Mouse (Mus musculus) stomach, embryonic 14.5 days (tissue): ENCODE measurements at regions not wholly inside any gene's neighbourhood (a gene's known extent, or its start where the extent isn't known, plus 50 kb on each side); places are given as distances from the start of the nearest gene placed in this dataset.
A peak's percentile ranks its signal among the peaks of the same experiment; 100 is the strongest.

Experiments used
- ATAC-seq: fragments of 200-750 bp; cut with Nextera tagmentation; 2 replicates; pipeline ENCODE4 v1.8.0; 2017; ENCODE audit warnings: low read depth, moderate TSS enrichment; ENCODE audit not compliant: insufficient number of reproducible peaks, insufficient read depth, low FRiP score
- H3K27ac ChIP-seq: fragments of 300-500 bp; sonication (generic); 2 replicates; pipeline ENCODE4 v1.5.1; 2014; ENCODE audit warnings: mild to moderate bottlenecking, low read length, moderate library complexity, mixed read lengths
- H3K27me3 ChIP-seq: fragments of 300-500 bp; sonication (generic); 2 replicates; pipeline ENCODE4 v1.6.1; 2014; ENCODE audit warnings: low read length, control low read depth, mixed read lengths; ENCODE audit not compliant: control insufficient read depth, insufficient read depth
- H3K36me3 ChIP-seq: fragments of 300-500 bp; sonication (generic); 2 replicates; pipeline ENCODE4 v1.6.1; 2014; ENCODE audit warnings: mild to moderate bottlenecking, control low read depth, low read length, moderate library complexity, mixed read lengths; ENCODE audit not compliant: control insufficient read depth, insufficient read depth
- H3K4me1 ChIP-seq: fragments of 300-500 bp; sonication (generic); 2 replicates; pipeline ENCODE4 v1.6.1; 2014; ENCODE audit warnings: low read length, control low read depth, mixed read lengths; ENCODE audit not compliant: control insufficient read depth, insufficient read depth
- H3K4me2 ChIP-seq: fragments of 300-500 bp; sonication (generic); replicated peaks from 2 replicates; pipeline ENCODE4 v1.6.1; 2014; ENCODE audit warnings: low read depth, low read length, control low read depth
- H3K4me3 ChIP-seq: fragments of 300-500 bp; sonication (generic); 2 replicates; pipeline ENCODE4 v1.5.1; 2014; ENCODE audit warnings: low read depth, low read length, control low read depth
- H3K9ac ChIP-seq: fragments of 300-500 bp; sonication (generic); replicated peaks from 2 replicates; pipeline ENCODE4 v1.6.1; 2014; ENCODE audit warnings: low read depth, mild to moderate bottlenecking, control low read depth, low read length, moderate library complexity, mixed read lengths
- H3K9me3 ChIP-seq: fragments of 300-500 bp; sonication (generic); 2 replicates; pipeline ENCODE4 v1.6.1; 2016; ENCODE audit warnings: low read depth, low read length, control low read depth; ENCODE audit not compliant: control insufficient read depth
- WGBS: fragments of 180-500 bp; shearing (Covaris S2); extraction: QIAGEN DNeasy Blood & Tissue Kit; methylation state at CpG from one replicate; pipeline ENCODE4 v1.1.7; 2014; 5-methylcytosine and 5-hydroxymethylcytosine counted together

GRCm38 (mm10) chr19:25856344-25856743 is 184.1 kb downstream of the Dmrt2 start:
- WGBS, result 27% methylated on average over 4 of the region's 4 CpGs
- no peak overlapping the region for H3K9ac ChIP-seq
- no peaks in the 10 kb centered on the region for H3K9me3 ChIP-seq
- no peaks in the 10 kb centered on the region for H3K27me3 ChIP-seq
- peak; percentile 87 for ATAC-seq
- H3K4me1 ChIP-seq, result 0 out of 2 replicates have a peak, but pooled peaks cover 2% of the 10 kb centered on the region
- no peak overlapping the region for H3K4me3 ChIP-seq
- H3K4me2 ChIP-seq, result no peak overlapping the region
- H3K36me3 ChIP-seq, result no peaks in the 10 kb centered on the region
- H3K27ac ChIP-seq, result peak overlapping the region; percentile 77

- Histone ChIP-seq H3K27ac (no peak overlapping the region), H3K4me3 (no peak overlapping the region), H3K9ac (no peak overlapping the region), H3K27me3 (no peaks in the 10 kb centered on the region), H3K4me2 (no peak overlapping the region), H3K9me3 (no peaks in the 10 kb centered on the region), H3K36me3 (no peaks in the 10 kb centered on the region), H3K4me1 (no peaks in the 10 kb centered on the region)
- WGBS, result 50% methylated on average over 1 of the region's 1 CpGs
- no peak for ATAC-seq
Measured at GRCm38 (mm10) chr19:25863312-25863711, 191.1 kb downstream of the Dmrt2 start.

- ATAC-seq, result no peak
- H3K9me3 ChIP-seq, result no peaks in the 10 kb centered on the region
- H3K4me2 ChIP-seq, result no peak overlapping the region
- H3K4me1 ChIP-seq, result 0 out of 2 replicates have a peak, but pooled peaks cover 2% of the 10 kb centered on the region
- H3K27me3 ChIP-seq, result no peaks in the 10 kb centered on the region
- 91% methylated on average over 4 of the region's 4 CpGs for WGBS
- no peak overlapping the region for H3K9ac ChIP-seq
- no peak overlapping the region for H3K27ac ChIP-seq
- H3K4me3 ChIP-seq, result no peak overlapping the region
- H3K36me3 ChIP-seq, result no peaks in the 10 kb centered on the region
Measured at GRCm38 (mm10) chr19:25906721-25907120, 234.5 kb downstream of the Dmrt2 start.

- Histone ChIP-seq H3K4me2 (no peak overlapping the region), H3K4me1 (peaks cover 14% of the 10 kb centered on the region), H3K9me3 (no peaks in the 10 kb centered on the region), H3K27me3 (no peaks in the 10 kb centered on the region), H3K9ac (no peak overlapping the region), H3K4me3 (no peak overlapping the region), H3K27ac (no peak overlapping the region), H3K36me3 (no peaks in the 10 kb centered on the region)
- ATAC-seq, result no peak
Measured at GRCm38 (mm10) chr19:25922052-25922451, 249.8 kb downstream of the Dmrt2 start.

GRCm38 (mm10) chr19:25922806-25923205 is 250.6 kb downstream of the Dmrt2 start:
- no peak overlapping the region for H3K9ac ChIP-seq
- H3K27ac ChIP-seq, result no peak overlapping the region
- no peak for ATAC-seq
- 71% methylated on average over 1 of the region's 1 CpGs for WGBS
- H3K9me3 ChIP-seq, result no peaks in the 10 kb centered on the region
- H3K4me2 ChIP-seq, result no peak overlapping the region
- no peaks in the 10 kb centered on the region for H3K36me3 ChIP-seq
- H3K4me3 ChIP-seq, result no peak overlapping the region
- H3K4me1 ChIP-seq, result peaks cover 19% of the 10 kb centered on the region
- H3K27me3 ChIP-seq, result no peaks in the 10 kb centered on the region

- no peak overlapping the region for H3K4me3 ChIP-seq
Measured at GRCm38 (mm10) chr19:25923727-25924384, 251.6 kb downstream of the Dmrt2 start.

GRCm38 (mm10) chr19:25924385-25924769 is 252.2 kb downstream of the Dmrt2 start:
- 28% methylated on average over 5 of the region's 5 CpGs for WGBS
- no peak overlapping the region for H3K9ac ChIP-seq
- ATAC-seq, result no peak

More at GRCm38 (mm10) chr19:25923727-25924384, 251.6 kb downstream of the Dmrt2 start:
- no peaks in the 10 kb centered on the region for H3K36me3 ChIP-seq
- ATAC-seq, result no peak
- H3K9ac ChIP-seq, result no peak overlapping the region
- no peak overlapping the region for H3K27ac ChIP-seq
- WGBS, result 41% methylated on average over 10 of the region's 10 CpGs
- H3K27me3 ChIP-seq, result no peaks in the 10 kb centered on the region
- H3K4me2 ChIP-seq, result no peak overlapping the region
- H3K4me1 ChIP-seq, result peaks cover 22% of the 10 kb centered on the region
- no peaks in the 10 kb centered on the region for H3K9me3 ChIP-seq

GRCm38 (mm10) chr19:25927220-25927619 is 255.0 kb downstream of the Dmrt2 start:
- H3K36me3 ChIP-seq, result no peaks in the 10 kb centered on the region
- no peaks in the 10 kb centered on the region for H3K27me3 ChIP-seq
- peaks cover 22% of the 10 kb centered on the region for H3K4me1 ChIP-seq
- no peak for ATAC-seq
- H3K4me3 ChIP-seq, result no peak overlapping the region
- no peak overlapping the region for H3K4me2 ChIP-seq
- 26% methylated on average over 9 of the region's 9 CpGs for WGBS
- H3K9ac ChIP-seq, result no peak overlapping the region
- no peaks in the 10 kb centered on the region for H3K9me3 ChIP-seq
- no peak overlapping the region for H3K27ac ChIP-seq

More at GRCm38 (mm10) chr19:25924385-25924769, 252.2 kb downstream of the Dmrt2 start:
- no peaks in the 10 kb centered on the region for H3K27me3 ChIP-seq
- H3K4me2 ChIP-seq, result no peak overlapping the region
- no peak overlapping the region for H3K4me3 ChIP-seq
- no peaks in the 10 kb centered on the region for H3K9me3 ChIP-seq
- no peak overlapping the region for H3K27ac ChIP-seq
- no peaks in the 10 kb centered on the region for H3K36me3 ChIP-seq
- peaks cover 22% of the 10 kb centered on the region for H3K4me1 ChIP-seq

- Histone ChIP-seq H3K27ac (no peak overlapping the region), H3K9ac (no peak overlapping the region), H3K27me3 (no peaks in the 10 kb centered on the region), H3K4me3 (no peak overlapping the region), H3K4me2 (no peak overlapping the region), H3K36me3 (no peaks in the 10 kb centered on the region), H3K9me3 (no peaks in the 10 kb centered on the region), H3K4me1 (no peaks in the 10 kb centered on the region)
- 28% methylated on average over 9 of the region's 9 CpGs for WGBS
- ATAC-seq, result no peak
Measured at GRCm38 (mm10) chr19:25937343-25937742, 265.1 kb downstream of the Dmrt2 start.
